Mouse (Mus musculus): Measurements from ENCODE around the gene Acad10. TPM values are rescaled to one million over a fixed set of nuclear protein-coding genes. Genes with fewer than 3 reads are reported as not detected.

The Acad10 gene
- total and polyA plus RNA-seq, 3 experiments = 2.1 to 4.2 (median 2.7) TPM

DNA sequence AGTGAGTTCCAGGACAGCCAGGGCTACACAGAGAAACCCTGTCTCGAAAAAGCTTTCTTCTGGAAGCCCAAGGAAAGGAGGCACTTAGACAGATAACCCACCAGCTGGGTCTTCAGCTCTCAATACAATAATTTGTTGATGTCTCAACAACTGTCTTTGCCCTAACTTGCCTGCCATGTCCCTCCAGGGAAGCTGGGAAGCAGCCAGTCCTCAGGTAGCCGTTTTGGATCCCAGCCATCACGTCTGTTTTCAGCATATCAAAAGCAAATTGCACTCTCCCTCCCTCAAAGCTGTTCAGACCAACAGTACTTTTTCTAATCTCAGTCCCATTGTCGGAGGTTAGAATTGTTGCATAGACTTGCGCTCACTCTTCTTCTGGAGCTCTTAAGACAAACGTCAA, 3.8 kb upstream of the Acad10 start:
- H3K9me3 ChIP-seq (replicated peaks; ENCODE audit: low read length) = no peaks in the 10 kb centered on the region
- peaks cover 11 to 18% of the 10 kb centered on the region in 2 experiments for H3K4me1 ChIP-seq (ENCODE audit: control insufficient read depth in 1 of 2, insufficient read depth in 2 of 2)
- H3K9ac ChIP-seq (ENCODE audit: insufficient read depth, low read depth) = no peak overlapping the region
- no peak for DNase-seq (ENCODE audit: extremely low read depth)
- dilution Hi-C loops (cut with MboI; ENCODE audit: extremely low pct_ligation_motif_present, extremely low pct_unique_long_range_greater_than_20kb, low sequenced_read_pairs) = no loop called here
- in situ Hi-C loops (cut with MboI; ENCODE audit: low pct_ligation_motif_present, low pct_unique_long_range_greater_than_20kb, low sequenced_read_pairs) = no loop called here
- no peaks in the 10 kb centered on the region for H3K27me3 ChIP-seq (replicated peaks)
- H3K4me2 ChIP-seq (ENCODE audit: insufficient read depth, low read depth, poor library complexity, severe bottlenecking) = no peak overlapping the region
- TF ChIP-seq BHLHE40 (IDR thresholded peaks at IDR 0.05; ENCODE audit: low read depth, low read length) (no peak), ZNF384 (IDR thresholded peaks at IDR 0.05; ENCODE audit: low read depth, low read length) (no peak), PAX5 (IDR thresholded peaks at IDR 0.05; ENCODE audit: low read length) (no peak), POLR2AphosphoS2 (IDR thresholded peaks at IDR 0.05; ENCODE audit: low read depth, low read length) (no peak), ETS1 (conservative IDR thresholded peaks at IDR 0.05; ENCODE audit: low read depth, low read length) (no peak), E2F4 (IDR thresholded peaks at IDR 0.05; ENCODE audit: insufficient replicate concordance, low read depth, low read length) (no peak), CHD1 (IDR thresholded peaks at IDR 0.05; ENCODE audit: low read depth, low read length) (no peak), SMC3 (IDR thresholded peaks at IDR 0.05; ENCODE audit: low read depth, low read length) (no peak), CTCF (conservative IDR thresholded peaks at IDR 0.05 in 1 of 2, IDR thresholded peaks at IDR 0.05 in 1 of 2; ENCODE audit: low read depth in 2 of 2, low read length in 2 of 2) (no peak), TBP (conservative IDR thresholded peaks at IDR 0.05; ENCODE audit: low read depth, low read length) (no peak), HCFC1 (IDR thresholded peaks at IDR 0.05; ENCODE audit: low read depth, low read length) (no peak), SIN3A (IDR thresholded peaks at IDR 0.05; ENCODE audit: low read length) (no peak), GABPA (IDR thresholded peaks at IDR 0.05; ENCODE audit: insufficient replicate concordance, low read depth, low read length) (no peak), JUND (conservative IDR thresholded peaks at IDR 0.05; ENCODE audit: low read depth, low read length) (no peak), MAFK (IDR thresholded peaks at IDR 0.05; ENCODE audit: insufficient replicate concordance, low read length) (no peak)
- peaks cover 12% of the 10 kb centered on the region for H3K79me2 ChIP-seq (replicated peaks; ENCODE audit: control insufficient read depth, extremely low read depth, insufficient read depth, poor library complexity, severe bottlenecking)
- no peak overlapping the region for H3K4me3 ChIP-seq (replicated peaks in 1 of 3; ENCODE audit: low read depth in 2 of 3, low read length in 2 of 3, poor library complexity in 1 of 3)
- no peak overlapping the region for H3K27ac ChIP-seq (ENCODE audit: insufficient read depth, low read depth)
- peaks cover 35 to 68% of the 10 kb centered on the region in 2 experiments for H3K36me3 ChIP-seq (replicated peaks in 1 of 2; ENCODE audit: control insufficient read depth in 1 of 2, insufficient read depth in 1 of 2, low read length in 1 of 2)

DNA sequence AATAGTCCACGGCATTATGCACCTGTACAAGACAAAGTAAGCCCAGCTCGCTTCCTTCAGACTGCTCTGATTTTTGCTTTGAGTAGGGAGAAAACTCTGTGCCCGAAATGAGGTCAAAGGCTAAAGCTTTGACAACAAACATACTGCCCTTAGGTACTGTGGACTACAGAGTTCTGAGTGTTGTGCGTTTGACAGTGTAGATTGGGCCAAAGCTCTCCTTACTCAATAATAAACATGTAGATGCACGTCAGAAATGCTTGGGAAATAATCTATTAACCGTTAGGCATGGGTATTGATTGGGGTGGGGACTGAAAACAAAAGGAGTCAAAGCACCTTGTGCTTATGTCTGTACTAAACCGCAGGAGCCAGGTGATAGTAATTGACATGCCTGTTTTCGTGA, 3.1 kb upstream of the Acad10 start:
- H3K27me3 ChIP-seq (replicated peaks) = no peaks in the 10 kb centered on the region
- TF ChIP-seq IRF4 (IDR thresholded peaks at IDR 0.05; ENCODE audit: low read depth, low read length) (no peak), ZKSCAN1 (IDR thresholded peaks at IDR 0.05; ENCODE audit: borderline replicate concordance, low read depth, low read length) (no peak), ZMIZ1 (IDR thresholded peaks at IDR 0.05; ENCODE audit: low read depth, low read length) (no peak), USF1 (IDR thresholded peaks at IDR 0.05; ENCODE audit: low read depth, low read length) (no peak), JUND (conservative IDR thresholded peaks at IDR 0.05; ENCODE audit: low read depth, low read length) (no peak), POLR2AphosphoS2 (IDR thresholded peaks at IDR 0.05; ENCODE audit: low read depth, low read length) (no peak), NRF1 (IDR thresholded peaks at IDR 0.05; ENCODE audit: low read depth, low read length) (no peak), RAD21 (IDR thresholded peaks at IDR 0.05; ENCODE audit: low read depth, low read length) (no peak), ETS1 (conservative IDR thresholded peaks at IDR 0.05; ENCODE audit: low read depth, low read length) (no peak), CTCF (conservative IDR thresholded peaks at IDR 0.05 in 1 of 2, IDR thresholded peaks at IDR 0.05 in 1 of 2; ENCODE audit: low read depth in 2 of 2, low read length in 2 of 2) (no peak), TBP (conservative IDR thresholded peaks at IDR 0.05; ENCODE audit: low read depth, low read length) (no peak), KAT2A (IDR thresholded peaks at IDR 0.05; ENCODE audit: insufficient replicate concordance, low read length) (no peak), UBTF (IDR thresholded peaks at IDR 0.05; ENCODE audit: low read depth, low read length) (no peak), RCOR1 (conservative IDR thresholded peaks at IDR 0.05; ENCODE audit: low read depth, low read length) (no peak), POLR2A (IDR thresholded peaks at IDR 0.05; ENCODE audit: low read depth, low read length) (no peak), TCF12 (IDR thresholded peaks at IDR 0.05; ENCODE audit: low read depth, low read length) (no peak), BHLHE40 (IDR thresholded peaks at IDR 0.05; ENCODE audit: low read depth, low read length) (no peak), EP300 (IDR thresholded peaks at IDR 0.05; ENCODE audit: low read length) (no peak)
- peaks cover 12% of the 10 kb centered on the region for H3K79me2 ChIP-seq (replicated peaks; ENCODE audit: control insufficient read depth, extremely low read depth, insufficient read depth, poor library complexity, severe bottlenecking)
- H3K4me1 ChIP-seq (ENCODE audit: control insufficient read depth in 1 of 2, insufficient read depth in 2 of 2) = peaks cover 11 to 18% of the 10 kb centered on the region in 2 experiments
- no peak overlapping the region for H3K4me2 ChIP-seq (ENCODE audit: insufficient read depth, low read depth, poor library complexity, severe bottlenecking)
- no peak overlapping the region for H3K4me3 ChIP-seq (replicated peaks in 1 of 3; ENCODE audit: low read depth in 2 of 3, low read length in 2 of 3, poor library complexity in 1 of 3)
- no peaks in the 10 kb centered on the region for H3K9me3 ChIP-seq (replicated peaks; ENCODE audit: low read length)
- peaks cover 33 to 62% of the 10 kb centered on the region in 2 experiments for H3K36me3 ChIP-seq (replicated peaks in 1 of 2; ENCODE audit: control insufficient read depth in 1 of 2, insufficient read depth in 1 of 2, low read length in 1 of 2)
- DNase-seq (ENCODE audit: extremely low read depth) = no peak
- H3K27ac ChIP-seq (ENCODE audit: insufficient read depth, low read depth) = no peak overlapping the region
- dilution Hi-C loops (cut with MboI; ENCODE audit: extremely low pct_ligation_motif_present, extremely low pct_unique_long_range_greater_than_20kb, low sequenced_read_pairs) (no loop called here), in situ Hi-C loops (cut with MboI; ENCODE audit: low pct_ligation_motif_present, low pct_unique_long_range_greater_than_20kb, low sequenced_read_pairs) (no loop called here)
- H3K9ac ChIP-seq (ENCODE audit: insufficient read depth, low read depth) = no peak overlapping the region

Measured in CH12.LX (cell line).